Comparison of ENCODE assay signal across 12 mouse cellular contexts in genomic region chr10:111746879-111747477, GRCm38 (mm10).
DNase-seq lines count a peak whose midpoint lies in the region; ATAC-seq and TF ChIP-seq lines count a peak whose summit lies in the region.
"Had no signal": no experiment of that assay in that cellular context is flagged by ENCODE, and none has a peak within 500 bp of the region (broad histone marks: within the 10 kb centered on the region; RNA-seq: fewer than 3 reads in every experiment).

No protein-coding gene starts in this region.

- H3K4me1 ChIP-seq in heart, embryonic 14.5 days (ENCODE audit: control insufficient read depth in 2 of 2, insufficient read depth in 2 of 2, low read length in 2 of 2) = no peaks in the 10 kb centered on the region
- H3K4me1 ChIP-seq in neural tube, embryonic 14.5 days (ENCODE audit: control insufficient read depth, insufficient read depth, low read length) = 0 out of 2 replicates have a peak, but pooled peaks cover 3% of the 10 kb centered on the region
- H3K4me1 ChIP-seq in limb, embryonic 12.5 days (replicated peaks) = no peaks in the 10 kb centered on the region
- no peaks in the 10 kb centered on the region for H3K4me1 ChIP-seq in stomach, postnatal 0 days (replicated peaks; ENCODE audit: control insufficient read depth, insufficient read depth)

- no peaks in the 10 kb centered on the region for H3K27me3 ChIP-seq in heart, embryonic 14.5 days (ENCODE audit: control insufficient read depth, insufficient read depth, low read length)
- H3K27me3 ChIP-seq in neural tube, embryonic 14.5 days (ENCODE audit: control insufficient read depth, insufficient read depth, low read length) = no peaks in the 10 kb centered on the region
- H3K27me3 ChIP-seq in limb, embryonic 12.5 days = no peaks in the 10 kb centered on the region
- no peaks in the 10 kb centered on the region for H3K27me3 ChIP-seq in stomach, postnatal 0 days (ENCODE audit: control insufficient read depth, insufficient read depth, low read length)

- H3K9me3 ChIP-seq in heart, embryonic 14.5 days (ENCODE audit: control insufficient read depth, low read length) = no peaks in the 10 kb centered on the region
- H3K9me3 ChIP-seq in neural tube, embryonic 14.5 days (ENCODE audit: control insufficient read depth, low read length) = no peaks in the 10 kb centered on the region
- H3K9me3 ChIP-seq in limb, embryonic 12.5 days = no peaks in the 10 kb centered on the region
- no peaks in the 10 kb centered on the region for H3K9me3 ChIP-seq in stomach, postnatal 0 days (ENCODE audit: control insufficient read depth, low read length)

- intact Hi-C loops in heart, postnatal 14 days (cut with DNase I) = no loop called here
- intact Hi-C loops in gastrocnemius, adult 2 months (cut with DNase I) = no loop called here

- DNase-seq in heart, postnatal 14 days = no peak
- no peak for DNase-seq in neural tube, embryonic 10.5 days (ENCODE audit: extremely low spot score, low spot score)
- DNase-seq in stomach, postnatal 0 days (ENCODE audit: low spot score) = no peak
- DNase-seq in layer of hippocampus, postnatal 10 days (ENCODE audit: low spot score in 2 of 2) = no peak
- DNase-seq in gastrocnemius, adult 2 months = no peak
- DNase-seq: gastrocnemius, postnatal 14 days; heart, postnatal 10 days; kidney, postnatal 36 days had no signal

- TF ChIP-seq CTCF in stomach, postnatal 0 days (IDR thresholded peaks at IDR 0.05; ENCODE audit: low read depth) = no peak
- TF ChIP-seq CTCF in gastrocnemius, adult 2 months (IDR thresholded peaks at IDR 0.05) = no peak

- no peak overlapping the region for H3K4me2 ChIP-seq in heart, embryonic 14.5 days (ENCODE audit: low read length)
- no peak overlapping the region for H3K4me2 ChIP-seq in neural tube, embryonic 14.5 days (ENCODE audit: low read depth, low read length)
- no peak overlapping the region for H3K4me2 ChIP-seq in limb, embryonic 12.5 days
- no peak overlapping the region for H3K4me2 ChIP-seq in stomach, postnatal 0 days (replicated peaks; ENCODE audit: low read depth)

- ATAC-seq in heart, embryonic 14.5 days (ENCODE audit: insufficient number of reproducible peaks, insufficient read depth, low FRiP score, low read depth) = 0 out of 2 replicates have a peak, but pooled peaks have one; percentile 54
- ATAC-seq in neural tube, embryonic 14.5 days (ENCODE audit: low read depth) = peak; percentile 31; the same call in 1 of the 2 replicates
- ATAC-seq in limb, embryonic 12.5 days (ENCODE audit: insufficient number of reproducible peaks, insufficient read depth, low FRiP score, low TSS enrichment, low read depth) = peak; percentile 70; the same call in 1 of the 2 replicates
- ATAC-seq in stomach, postnatal 0 days (ENCODE audit: low FRiP score, low TSS enrichment) = peak; percentile 26; the same call in 1 of the 2 replicates

- no peak overlapping the region for H3K4me3 ChIP-seq in heart, embryonic 14.5 days (ENCODE audit: control insufficient read depth in 1 of 2, insufficient read depth in 1 of 2, low read depth in 1 of 2, low read length in 2 of 2)
- no peak overlapping the region for H3K4me3 ChIP-seq in neural tube, embryonic 14.5 days (ENCODE audit: low read depth, low read length)
- no peak overlapping the region for H3K4me3 ChIP-seq in limb, embryonic 12.5 days (replicated peaks)
- H3K4me3 ChIP-seq in stomach, postnatal 0 days (ENCODE audit: low read depth, low read length) = no peak overlapping the region
- H3K4me3 ChIP-seq in gastrocnemius, adult 2 months = no peak overlapping the region
- H3K4me3 ChIP-seq: erythroblast, embryonic 14.5 days had no signal

- WGBS in heart, embryonic 14.5 days = 84% methylated on average over 6 of the region's 6 CpGs
- 79% methylated on average over 6 of the region's 6 CpGs for WGBS in neural tube, embryonic 14.5 days
- 77% methylated on average over 6 of the region's 6 CpGs for WGBS in limb, embryonic 12.5 days
- WGBS in stomach, postnatal 0 days = 89% methylated on average over 6 of the region's 6 CpGs

- H3K9ac ChIP-seq in heart, embryonic 14.5 days (ENCODE audit: low read length) = no peak overlapping the region
- H3K9ac ChIP-seq in neural tube, embryonic 14.5 days (replicated peaks; ENCODE audit: low read depth, low read length) = no peak overlapping the region
- H3K9ac ChIP-seq in limb, embryonic 12.5 days (replicated peaks) = no peak overlapping the region
- no peak overlapping the region for H3K9ac ChIP-seq in stomach, postnatal 0 days (ENCODE audit: low read length)

- TF ChIP-seq EP300 in stomach, postnatal 0 days (optimal IDR thresholded peaks at IDR 0.05) = no peak

- H3K27ac ChIP-seq in heart, embryonic 14.5 days (replicated peaks in 1 of 2; ENCODE audit: control insufficient read depth in 1 of 2, insufficient read depth in 1 of 2, low read depth in 2 of 2, low read length in 2 of 2) = no peak overlapping the region
- H3K27ac ChIP-seq in neural tube, embryonic 14.5 days (ENCODE audit: low read depth, low read length) = no peak overlapping the region
- H3K27ac ChIP-seq in limb, embryonic 12.5 days = no peak overlapping the region
- no peak overlapping the region for H3K27ac ChIP-seq in stomach, postnatal 0 days (replicated peaks)
- H3K27ac ChIP-seq in gastrocnemius, adult 2 months = no peak overlapping the region

- H3K36me3 ChIP-seq in heart, embryonic 14.5 days (ENCODE audit: control insufficient read depth, insufficient read depth, low read length) = no peaks in the 10 kb centered on the region
- H3K36me3 ChIP-seq in neural tube, embryonic 14.5 days (ENCODE audit: control insufficient read depth, insufficient read depth, low read length) = no peaks in the 10 kb centered on the region
- no peaks in the 10 kb centered on the region for H3K36me3 ChIP-seq in limb, embryonic 12.5 days
- H3K36me3 ChIP-seq in stomach, postnatal 0 days (ENCODE audit: control insufficient read depth, insufficient read depth, low read length) = no peaks in the 10 kb centered on the region
